Mouse (Mus musculus) CH12.LX (cell line): ENCODE data around the gene Pck1. TPM values are rescaled to one million over a fixed set of nuclear protein-coding genes. Genes with fewer than 3 reads are reported as not detected.

Experiments used
- DNase-seq: peaks from one replicate; pipeline ENCODE4 v3.0.0-alpha.2; 2013; ENCODE audit errors: extremely low read depth
- H3K27ac ChIP-seq: 2 replicates; pipeline ENCODE4 v1.5.1; 2012; ENCODE audit warnings: low read depth, mild to moderate bottlenecking, control low read depth, moderate library complexity; ENCODE audit not compliant: insufficient read depth
- H3K27me3 ChIP-seq: replicated peaks from 2 replicates; pipeline ENCODE3; 2012; ENCODE audit warnings: inconsistent platforms
- H3K36me3 ChIP-seq, 2 experiments: replicated peaks in 1 of 2; 2 replicates each; pipeline versions ENCODE3 to v1.6.1; 2012; ENCODE audit warnings: inconsistent platforms in 1 of 2, low read length in 1 of 2, mild to moderate bottlenecking in 1 of 2, mixed read lengths in 1 of 2, moderate library complexity in 1 of 2; ENCODE audit not compliant: control insufficient read depth in 1 of 2, insufficient read depth in 1 of 2
- H3K4me1 ChIP-seq, 2 experiments: 2 replicates each; pipeline ENCODE4 v1.6.1; 2012; ENCODE audit warnings: inconsistent platforms in 1 of 2, moderate library complexity in 1 of 2; ENCODE audit not compliant: insufficient read depth in 2 of 2, control insufficient read depth in 1 of 2
- H3K4me2 ChIP-seq: 2 replicates; pipeline ENCODE4 v1.6.1; 2012; ENCODE audit warnings: low read depth, mild to moderate bottlenecking, control low read depth; ENCODE audit not compliant: poor library complexity, insufficient read depth, severe bottlenecking
- H3K4me3 ChIP-seq, 3 experiments: fragments of 150-350 bp in 1 of 3; sonication (generic) in 1 of 3; replicated peaks in 1 of 3; 2 replicates each; pipeline versions ENCODE3 to v1.5.1; 2011 to 2012; ENCODE audit warnings: low read depth in 2 of 3, low read length in 2 of 3, mild to moderate bottlenecking in 2 of 3, moderate library complexity in 2 of 3, control low read depth in 1 of 3, improper control_type of control experiment in 1 of 3, inconsistent platforms in 1 of 3, mixed read lengths in 1 of 3; ENCODE audit not compliant: poor library complexity in 1 of 3
- H3K79me2 ChIP-seq: replicated peaks from 2 replicates; pipeline ENCODE4 v1.6.1; 2012; ENCODE audit warnings: mild to moderate bottlenecking, moderate library complexity; ENCODE audit not compliant: control insufficient read depth, poor library complexity, insufficient read depth, severe bottlenecking; ENCODE audit errors: extremely low read depth
- H3K9ac ChIP-seq: 2 replicates; pipeline ENCODE4 v1.6.1; 2012; ENCODE audit warnings: low read depth, mild to moderate bottlenecking, control low read depth, moderate library complexity; ENCODE audit not compliant: insufficient read depth
- H3K9me3 ChIP-seq: replicated peaks from 2 replicates; pipeline ENCODE3; 2012; ENCODE audit warnings: low read length, inconsistent platforms, mixed read lengths
- CHD2 ChIP-seq: IDR thresholded peaks from 2 replicates; pipeline ENCODE4 v1.6.1; 2011; ENCODE audit warnings: low read length, improper control_type of control experiment
- E2F4 ChIP-seq: IDR thresholded peaks from 2 replicates; pipeline ENCODE4 v1.6.1; 2011; ENCODE audit warnings: low read depth, low read length, improper control_type of control experiment; ENCODE audit not compliant: insufficient replicate concordance
- ETS1 ChIP-seq: conservative IDR thresholded peaks from 2 replicates; pipeline ENCODE4 v1.6.1; 2012; ENCODE audit warnings: low read depth, mild to moderate bottlenecking, inconsistent platforms, low read length, improper control_type of control experiment, moderate library complexity
- GABPA ChIP-seq: IDR thresholded peaks from 2 replicates; pipeline ENCODE4 v1.6.1; 2012; ENCODE audit warnings: low read depth, low read length, improper control_type of control experiment, inconsistent platforms; ENCODE audit not compliant: insufficient replicate concordance
- HCFC1 ChIP-seq: IDR thresholded peaks from 2 replicates; pipeline ENCODE4 v1.6.1; 2012; ENCODE audit warnings: low read depth, mild to moderate bottlenecking, inconsistent platforms, low read length, improper control_type of control experiment
- IRF4 ChIP-seq: IDR thresholded peaks from 2 replicates; pipeline ENCODE4 v1.6.1; 2014; ENCODE audit warnings: low read depth, mild to moderate bottlenecking, inconsistent platforms, low read length, improper control_type of control experiment
- JUN ChIP-seq: IDR thresholded peaks from 2 replicates; pipeline ENCODE4 v1.6.1; 2011; ENCODE audit warnings: low read depth, mild to moderate bottlenecking, low read length, improper control_type of control experiment, moderate library complexity; ENCODE audit not compliant: insufficient read depth
- JUND ChIP-seq: conservative IDR thresholded peaks from 2 replicates; pipeline ENCODE4 v1.6.1; 2011; ENCODE audit warnings: low read depth, low read length, improper control_type of control experiment
- MAZ ChIP-seq: IDR thresholded peaks from 2 replicates; pipeline ENCODE4 v1.6.1; 2012; ENCODE audit warnings: low read depth, mild to moderate bottlenecking, inconsistent platforms, low read length, improper control_type of control experiment, moderate library complexity
- MEF2A ChIP-seq: IDR thresholded peaks from 2 replicates; pipeline ENCODE4 v1.6.1; 2014; ENCODE audit warnings: low read depth, mild to moderate bottlenecking, inconsistent platforms, low read length, improper control_type of control experiment, borderline replicate concordance
- MYC ChIP-seq: IDR thresholded peaks from 2 replicates; pipeline ENCODE4 v1.6.1; 2011; ENCODE audit warnings: low read depth, mild to moderate bottlenecking, improper control_type of control experiment, low read length
- NELFE ChIP-seq: IDR thresholded peaks from 2 replicates; pipeline ENCODE4 v1.6.1; 2011; ENCODE audit warnings: low read depth, low read length, improper control_type of control experiment
- NRF1 ChIP-seq: IDR thresholded peaks from 2 replicates; pipeline ENCODE4 v1.6.1; 2014; ENCODE audit warnings: low read depth, mild to moderate bottlenecking, inconsistent platforms, low read length, improper control_type of control experiment, moderate library complexity
- PAX5 ChIP-seq: IDR thresholded peaks from 2 replicates; pipeline ENCODE4 v1.6.1; 2012; ENCODE audit warnings: low read length, inconsistent platforms, mixed read lengths
- POLR2A ChIP-seq: IDR thresholded peaks from 2 replicates; pipeline ENCODE4 v1.6.1; 2011; ENCODE audit warnings: low read depth, mild to moderate bottlenecking, improper control_type of control experiment, low read length
- SMC3 ChIP-seq: IDR thresholded peaks from 2 replicates; pipeline ENCODE4 v1.6.1; 2011; ENCODE audit warnings: low read depth, low read length, improper control_type of control experiment
- TCF12 ChIP-seq: IDR thresholded peaks from 2 replicates; pipeline ENCODE4 v1.6.1; 2014; ENCODE audit warnings: low read depth, mild to moderate bottlenecking, inconsistent platforms, low read length, improper control_type of control experiment
- UBTF ChIP-seq: IDR thresholded peaks from 2 replicates; pipeline ENCODE4 v1.6.1; 2012; ENCODE audit warnings: low read depth, mild to moderate bottlenecking, inconsistent platforms, low read length, improper control_type of control experiment, moderate library complexity
- ZKSCAN1 ChIP-seq: IDR thresholded peaks from 2 replicates; pipeline ENCODE4 v1.6.1; 2012; ENCODE audit warnings: low read depth, inconsistent platforms, low read length, improper control_type of control experiment, borderline replicate concordance
- ZMIZ1 ChIP-seq: IDR thresholded peaks from 2 replicates; pipeline ENCODE4 v1.6.1; 2012; ENCODE audit warnings: low read depth, mild to moderate bottlenecking, inconsistent platforms, low read length, improper control_type of control experiment
- dilution Hi-C: fragments of 300-500 bp; cut with MboI; formaldehyde crosslinking; loops from 2 replicates; pipeline ENCODE4 v1.14.3; 2020; ENCODE audit warnings: low sequenced_read_pairs; ENCODE audit not compliant: extremely low pct_unique_long_range_greater_than_20kb, extremely low pct_ligation_motif_present
- in situ Hi-C: fragments of 300-500 bp; cut with MboI; formaldehyde crosslinking; loops from 3 replicates; pipeline ENCODE4 v1.14.3; 2019; ENCODE audit warnings: low sequenced_read_pairs, low pct_ligation_motif_present, low pct_unique_long_range_greater_than_20kb, mixed read lengths
- polyA plus RNA-seq: library from polyadenylated mRNA; unstranded; fragments of >175 nt; gene quantifications from 2 replicates; pipeline ENCODE4 v1.2.1, GENCODE M21; 2012; ENCODE audit warnings: low read depth; ENCODE audit not compliant: insufficient read length
- total RNA-seq, 2 experiments: library from RNA; depleted of rRNA; stranded (reverse); fragments of 300-350 nt in 1 of 2; fragments of >200 nt in 1 of 2; gene quantifications; 2 replicates each; pipeline ENCODE4 v1.2.3; 2012 to 2014

The Pck1 gene
- total and polyA plus RNA-seq, 3 experiments = 0.08 to 0.13 (median 0.11) TPM

DNA sequence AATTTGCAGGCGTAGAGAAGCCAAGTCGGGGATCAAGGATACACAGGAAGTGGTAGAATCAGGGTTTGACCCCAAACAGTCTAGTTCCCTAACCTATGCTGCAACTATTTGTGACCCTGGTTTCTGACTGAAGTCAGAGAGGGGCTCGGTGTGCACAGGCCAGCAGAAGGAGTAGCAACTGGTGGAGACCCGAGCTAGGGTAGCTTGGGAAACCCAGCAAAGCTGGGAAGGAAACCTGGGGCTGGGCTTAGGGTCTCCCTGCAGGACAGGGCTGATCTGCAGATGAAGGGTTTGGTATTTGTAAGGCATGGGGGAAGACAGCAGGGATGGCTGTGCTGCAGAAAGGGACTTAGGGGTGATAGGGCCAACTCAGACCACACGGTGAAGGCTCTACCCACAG lies 24.6 kb downstream of the Pck1 start:
- no peak for TF ChIP-seq MYC
- no peak for TF ChIP-seq JUND
- TF ChIP-seq ZKSCAN1 = no peak
- no peak for TF ChIP-seq MEF2A
- no peak for TF ChIP-seq ETS1
- TF ChIP-seq POLR2A = no peak
- TF ChIP-seq NELFE = no peak
- TF ChIP-seq E2F4 = no peak
- no peak for TF ChIP-seq JUN
- TF ChIP-seq PAX5 = no peak
- TF ChIP-seq UBTF = no peak
- TF ChIP-seq IRF4 = no peak
- no peak for TF ChIP-seq SMC3
- no peak for TF ChIP-seq TCF12
- TF ChIP-seq NRF1 = no peak
- no peak for TF ChIP-seq CHD2
- TF ChIP-seq GABPA = no peak
- no peak for TF ChIP-seq HCFC1
- Histone ChIP-seq H3K36me3 (no peaks in the 10 kb centered on the region), H3K9ac (no peak overlapping the region), H3K27me3 (peaks cover 59% of the 10 kb centered on the region), H3K4me3 (no peak overlapping the region), H3K4me2 (no peak overlapping the region), H3K4me1 (peaks cover 17 to 38% of the 10 kb centered on the region in 2 experiments), H3K27ac (no peak overlapping the region), H3K9me3 (peaks cover 9% of the 10 kb centered on the region), H3K79me2 (no peaks in the 10 kb centered on the region)
- in situ Hi-C loops (loop anchor here (5.0 to 25.0 kb wide), 2 partner anchors 340 to 375 kb away; no protein-coding TSS in a partner anchor), dilution Hi-C loops (no loop called here)
- no peak for DNase-seq

DNA sequence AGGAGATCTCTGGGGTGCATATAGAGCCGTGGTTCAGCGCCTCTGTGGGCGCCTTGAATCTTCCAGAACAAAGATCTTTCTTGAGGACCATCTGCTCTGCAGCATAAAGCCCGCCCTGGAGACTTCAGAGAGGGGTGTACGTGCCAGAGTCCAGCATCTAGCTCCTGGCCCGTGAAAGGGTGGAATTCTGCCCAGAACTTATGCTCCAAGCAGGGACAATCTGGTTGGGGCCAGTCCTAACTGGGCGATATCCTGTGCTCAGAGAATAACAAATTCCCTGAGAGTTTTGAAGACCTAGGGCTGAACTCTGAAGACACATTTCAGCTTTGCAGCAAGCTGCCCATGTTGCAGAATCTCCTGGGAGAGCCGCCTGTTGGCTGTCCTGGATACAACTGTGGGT lies 25.1 kb downstream of the Pck1 start:
- H3K27me3 ChIP-seq = peaks cover 63% of the 10 kb centered on the region
- no peak overlapping the region for H3K9ac ChIP-seq
- H3K9me3 ChIP-seq = peaks cover 9% of the 10 kb centered on the region
- H3K79me2 ChIP-seq = no peaks in the 10 kb centered on the region
- DNase-seq = no peak
- dilution Hi-C loops = no loop called here
- no peak for TF ChIP-seq MAZ
- no peak for TF ChIP-seq ZMIZ1
- TF ChIP-seq, all 38 proteins: peak for 0
- H3K4me2 ChIP-seq = no peak overlapping the region
- no peak overlapping the region for H3K27ac ChIP-seq
- H3K36me3 ChIP-seq = no peaks in the 10 kb centered on the region
- H3K4me1 ChIP-seq = peaks cover 12 to 33% of the 10 kb centered on the region in 2 experiments
- H3K4me3 ChIP-seq = no peak overlapping the region
- in situ Hi-C loops = loop anchor here (5.0 to 25.0 kb wide), 2 partner anchors 341 to 374 kb away; no protein-coding TSS in a partner anchor
